Mouse (Mus musculus): Measurements from ENCODE around the gene Pnkd. TPM values are rescaled to one million over a fixed set of nuclear protein-coding genes. Genes with fewer than 3 reads are reported as not detected.

The Pnkd gene
- 48.2 and 52.5 TPM in 2 replicates for total RNA-seq (2012; rRNA removed)
- 10 to 100 TPM in 1 of 2 experiments, not detected in 1; 64.2 TPM for polyA plus RNA-seq (2012; ENCODE audit: insufficient read depth in 1 of 2, insufficient read length in 2 of 2, low read depth in 1 of 2, low replicate concordance in 2 of 2, missing spikeins in 1 of 2)

GRCm38 (mm10) chr1:74284543-74285160 is at the start of gene Pnkd, which contains the start of gene Aamp:
Gene Pnkd (plus strand): TSS chr1:74284930.
Gene Aamp (minus strand): TSS chr1:74284738.
- DNase-seq (ENCODE audit: low read depth, low spot score): peak; percentile 100
- peaks cover 0 to 2% of the 10 kb centered on the region in 2 experiments; a peak in 1 of 4 replicates for H3K36me3 ChIP-seq (ENCODE audit: control insufficient read depth in 1 of 2, insufficient read depth in 2 of 2, low read length in 2 of 2)
- no peaks in the 10 kb centered on the region for H3K27me3 ChIP-seq (ENCODE audit: control insufficient read depth in 1 of 2, insufficient read depth in 2 of 2, low read length in 2 of 2)
- H3K9me3 ChIP-seq (replicated peaks; ENCODE audit: insufficient read depth, low read length): no peaks in the 10 kb centered on the region
- H3K27ac ChIP-seq (ENCODE audit: control insufficient read depth, low read depth, low read length): peak within 1 kb of the TSS; percentile 5; the same call in 1 of the 2 replicates
- peak within 1 kb of the TSS; percentile 78 for H3K9ac ChIP-seq (ENCODE audit: control insufficient read depth, low read depth, low read length, poor library complexity, severe bottlenecking)
- H3K4me1 ChIP-seq (ENCODE audit: control insufficient read depth in 1 of 2, insufficient read depth in 2 of 2, low read length in 2 of 2): peaks cover 0 to 3% of the 10 kb centered on the region in 2 experiments; a peak in 2 of 4 replicates
- peak within 1 kb of the TSS; percentile 67 to 84 for H3K4me3 ChIP-seq (ENCODE audit: control insufficient read depth in 1 of 2, insufficient read depth in 1 of 2, low read depth in 2 of 2, low read length in 2 of 2)
- TF ChIP-seq NELFE (IDR thresholded peaks at IDR 0.05; ENCODE audit: low read depth, low read length) (peak; percentile 60), TBP (IDR thresholded peaks at IDR 0.05; ENCODE audit: low read depth, low read length) (no peak), CHD2 (IDR thresholded peaks at IDR 0.05; ENCODE audit: low read length) (peak; percentile 39; the same call in 1 of the 2 replicates), MXI1 (IDR thresholded peaks at IDR 0.05; ENCODE audit: low read depth, low read length) (peak; percentile 77), MAX (IDR thresholded peaks at IDR 0.05; ENCODE audit: low read length) (peak; percentile 53; the same call in 1 of the 2 replicates), USF1 (IDR thresholded peaks at IDR 0.05; ENCODE audit: low read depth, low read length) (0 out of 2 replicates have a peak, but pooled peaks have one; percentile 8), SMC3 (IDR thresholded peaks at IDR 0.05; ENCODE audit: low read depth, low read length) (no peak), NRF1 (IDR thresholded peaks at IDR 0.05; ENCODE audit: insufficient read depth, low read depth, low read length, poor library complexity, severe bottlenecking) (peak; percentile 82), MAZ (IDR thresholded peaks at IDR 0.05; ENCODE audit: low read depth, low read length) (peak; percentile 62; the same call in 1 of the 2 replicates), POLR2AphosphoS2 (IDR thresholded peaks at IDR 0.05; ENCODE audit: low read length) (peak; percentile 50; the same call in 1 of the 2 replicates), ZMIZ1 (IDR thresholded peaks at IDR 0.05; ENCODE audit: low read depth, low read length) (0 out of 2 replicates have a peak, but pooled peaks have one; percentile 39), CHD1 (IDR thresholded peaks at IDR 0.05; ENCODE audit: low read depth, low read length) (no peak), CTCF (IDR thresholded peaks at IDR 0.05 in 2 of 3, conservative IDR thresholded peaks at IDR 0.05 in 1 of 3; ENCODE audit: control insufficient read depth in 1 of 3, insufficient read depth in 1 of 3, low read depth in 2 of 3, low read length in 3 of 3, poor library complexity in 1 of 3, severe bottlenecking in 1 of 3) (0 out of 6 replicates have a peak, but pooled peaks of 1 of the 3 experiments have one; percentile 4), GABPA (IDR thresholded peaks at IDR 0.05; ENCODE audit: low read depth, low read length) (no peak), RAD21 (IDR thresholded peaks at IDR 0.05; ENCODE audit: low read depth, low read length) (no peak), MYC (IDR thresholded peaks at IDR 0.05; ENCODE audit: low read depth, low read length) (peak; percentile 28; the same call in 1 of the 2 replicates), SIN3A (IDR thresholded peaks at IDR 0.05; ENCODE audit: low read length) (peak; percentile 98), TCF12 (IDR thresholded peaks at IDR 0.05; ENCODE audit: low read depth, low read length) (no peak), RCOR1 (IDR thresholded peaks at IDR 0.05; ENCODE audit: low read depth, low read length) (no peak), POLR2A (IDR thresholded peaks at IDR 0.05; ENCODE audit: control insufficient read depth in 1 of 2, insufficient read depth in 1 of 2, low read depth in 1 of 2, low read length in 2 of 2, poor library complexity in 1 of 2) (peak; percentile 10 to 81; a peak in 3 of 4 replicates), HCFC1 (IDR thresholded peaks at IDR 0.05; ENCODE audit: low read depth, low read length) (peak; percentile 98), MEF2A (IDR thresholded peaks at IDR 0.05; ENCODE audit: extremely low read depth, insufficient replicate concordance, low read depth, low read length, poor library complexity, severe bottlenecking) (no peak), KAT2A (conservative IDR thresholded peaks at IDR 0.05; ENCODE audit: low read depth, low read length) (peak; percentile 98), ELF1 (IDR thresholded peaks at IDR 0.05; ENCODE audit: low read depth, low read length) (peak; percentile 84), MYB (IDR thresholded peaks at IDR 0.05; ENCODE audit: low read depth, low read length) (no peak), ZNF384 (IDR thresholded peaks at IDR 0.05; ENCODE audit: low read depth, low read length) (no peak)
- H3K79me2 ChIP-seq (ENCODE audit: control insufficient read depth, insufficient read depth, low read length, poor library complexity): peaks cover 9% of the 10 kb centered on the region

All from MEL (cell line).